Mouse (Mus musculus) ES-E14 (cell line): ENCODE data around the gene Kifc5b. TPM values are rescaled to one million over a fixed set of nuclear protein-coding genes. Genes with fewer than 3 reads are reported as not detected.

Source experiments
- DNase-seq: peaks from one replicate; pipeline ENCODE4 v3.0.0-alpha.2; 2013; ENCODE audit warnings: low read depth, low spot score
- H3K27ac ChIP-seq: 2 replicates; pipeline ENCODE4 v1.5.1; 2012; ENCODE audit warnings: low read depth, mild to moderate bottlenecking, low read length, moderate library complexity, mixed read lengths; ENCODE audit not compliant: poor library complexity, insufficient read depth, severe bottlenecking
- H3K36me3 ChIP-seq: 2 replicates; pipeline ENCODE4 v1.6.1; 2012; ENCODE audit warnings: mild to moderate bottlenecking, low read length, moderate library complexity, mixed read lengths; ENCODE audit not compliant: control insufficient read depth, poor library complexity, insufficient read depth, severe bottlenecking
- H3K4me1 ChIP-seq, 2 experiments: fragments of 150-350 bp in 1 of 2; sonication (generic) in 1 of 2; 2 replicates each; pipeline ENCODE4 v1.6.1; 2012; ENCODE audit warnings: low read length in 2 of 2, mild to moderate bottlenecking in 1 of 2, mixed read lengths in 1 of 2; ENCODE audit not compliant: control insufficient read depth in 2 of 2, insufficient read depth in 2 of 2, poor library complexity in 1 of 2
- H3K4me3 ChIP-seq, 2 experiments: fragments of 150-350 bp in 1 of 2; sonication (generic) in 1 of 2; 2 replicates each; pipeline ENCODE4 v1.5.1; 2012; ENCODE audit warnings: low read length in 2 of 2, low read depth in 1 of 2, mild to moderate bottlenecking in 1 of 2, mixed read lengths in 1 of 2; ENCODE audit not compliant: insufficient read depth in 1 of 2, poor library complexity in 1 of 2, severe bottlenecking in 1 of 2
- H3K9ac ChIP-seq: 2 replicates; pipeline ENCODE4 v1.6.1; 2012; ENCODE audit warnings: low read depth, mild to moderate bottlenecking, low read length, mixed read lengths; ENCODE audit not compliant: poor library complexity, insufficient read depth, severe bottlenecking
- H3K9me3 ChIP-seq: fragments of 150-350 bp; sonication (generic); 2 replicates; pipeline ENCODE4 v1.6.1; 2012; ENCODE audit warnings: low read depth, mild to moderate bottlenecking, low read length; ENCODE audit not compliant: control insufficient read depth, insufficient read depth
- CHD2 ChIP-seq: IDR thresholded peaks from 2 replicates; pipeline ENCODE4 v1.6.1; 2014; ENCODE audit warnings: mild to moderate bottlenecking, low read depth, low read length, inconsistent platforms
- HCFC1 ChIP-seq: IDR thresholded peaks from 2 replicates; pipeline ENCODE4 v1.6.1; 2012; ENCODE audit warnings: low read length, inconsistent platforms, borderline replicate concordance; ENCODE audit not compliant: insufficient read depth
- MAFK ChIP-seq: IDR thresholded peaks from 2 replicates; pipeline ENCODE4 v1.6.1; 2014; ENCODE audit warnings: mild to moderate bottlenecking, low read depth, low read length, inconsistent platforms; ENCODE audit not compliant: insufficient read depth
- ZC3H11A ChIP-seq: IDR thresholded peaks from 2 replicates; pipeline ENCODE4 v1.6.1; 2012; ENCODE audit warnings: low read depth, mild to moderate bottlenecking, inconsistent platforms, low read length, borderline replicate concordance
- ZNF384 ChIP-seq: IDR thresholded peaks from 2 replicates; pipeline ENCODE4 v1.6.1; 2012; ENCODE audit warnings: low read depth, low read length, inconsistent platforms
- in situ Hi-C, 2 experiments: fragments of 600-800 bp; cut with MboI; formaldehyde crosslinking; loops; one replicate each; pipeline ENCODE4 v1.15.1; 2025; ENCODE audit warnings: low sequenced_read_pairs in 2 of 2, inconsistent platforms in 1 of 2; ENCODE audit not compliant: unreplicated experiment in 2 of 2
- total RNA-seq: library from RNA; depleted of rRNA; stranded (reverse); fragments of 300-350 nt; gene quantifications from 2 replicates; pipeline ENCODE4 v1.2.3, GENCODE M21; 2012; rRNA removed

Kifc5b gene
- total RNA-seq, result 52.5 and 83.4 TPM in 2 replicates

DNA sequence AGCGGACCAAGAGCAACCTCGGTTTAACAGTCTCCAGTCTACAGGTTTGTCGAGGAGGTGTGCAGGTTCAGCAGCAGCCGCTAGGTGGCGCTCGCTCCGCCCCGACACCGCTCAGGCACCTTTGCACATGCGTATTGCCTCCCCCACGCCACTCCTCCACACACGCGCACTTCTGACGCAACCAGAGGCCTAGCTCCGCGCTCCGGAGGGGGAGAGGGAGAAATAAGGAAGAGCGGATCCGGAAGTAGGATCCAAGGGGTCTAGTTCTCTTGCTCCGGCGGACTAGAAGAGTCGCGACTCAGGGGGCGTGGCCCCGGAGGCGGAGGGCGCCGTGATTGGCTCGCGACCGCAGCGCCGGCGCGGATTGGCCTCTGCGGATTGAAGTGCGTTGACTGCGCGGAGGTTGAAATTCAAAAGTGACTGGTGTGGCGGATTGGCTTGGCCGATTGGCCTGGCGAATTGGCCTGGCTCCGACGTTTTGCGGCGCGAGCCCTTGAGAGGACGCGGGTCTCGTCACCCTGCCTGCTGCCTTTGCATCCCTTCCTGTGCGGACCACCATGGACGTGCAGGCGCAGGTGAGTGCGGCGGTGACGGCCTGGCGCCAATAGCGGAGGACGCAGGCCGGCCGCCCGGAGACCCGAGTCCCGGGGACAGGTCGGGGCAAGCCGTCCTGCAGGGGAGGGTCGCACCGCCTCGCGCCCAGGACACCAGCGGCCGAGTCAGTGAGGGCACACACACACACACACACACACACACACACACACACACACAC is at the start of gene Kifc5b:
Gene Kifc5b (plus strand): TSS at position 381 of the 772 bp plus-strand sequence.
- in situ Hi-C loops, result no loop called here
- Histone ChIP-seq H3K36me3 (peaks cover 14% of the 10 kb centered on the region), H3K9ac (peak within 1 kb of the TSS; percentile 92), H3K9me3 (no peaks in the 10 kb centered on the region), H3K4me3 (peak within 1 kb of the TSS; percentile 88 to 90), H3K27ac (peak within 1 kb of the TSS; percentile 77), H3K4me1 (no peaks in the 10 kb centered on the region)
- TF ChIP-seq HCFC1, result peak; percentile 79
- TF ChIP-seq ZNF384, result peak; percentile 17; the same call in 1 of the 2 replicates
- TF ChIP-seq MAFK, result no peak
- TF ChIP-seq CHD2, result peak; percentile 63; the same call in 1 of the 2 replicates
- peak; percentile 100 for DNase-seq

DNA sequence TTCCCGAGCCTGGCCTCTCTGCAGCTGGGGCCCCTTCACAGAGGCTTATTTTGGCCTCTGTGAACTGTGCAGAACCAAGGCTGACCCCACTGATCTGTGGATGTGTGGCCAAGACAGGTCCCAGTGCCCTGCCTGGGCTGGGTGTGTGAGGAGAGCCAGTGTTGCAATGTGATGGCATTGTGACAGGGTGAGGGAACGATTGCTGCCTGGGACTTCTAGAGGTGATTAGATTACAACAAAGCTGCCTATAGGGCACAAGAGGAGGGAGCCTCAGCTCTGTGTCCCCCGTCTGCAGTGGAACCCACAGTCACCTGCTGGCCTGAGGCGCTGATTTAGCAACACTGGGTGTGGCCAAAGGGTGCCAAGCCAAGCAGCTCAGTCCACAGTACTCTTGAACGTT is 48.1 kb upstream of the Kifc5b start:
- H3K4me3 ChIP-seq, result no peak overlapping the region
- in situ Hi-C loops, result no loop called here
- H3K9me3 ChIP-seq, result no peaks in the 10 kb centered on the region
- no peaks in the 10 kb centered on the region for H3K36me3 ChIP-seq
- no peak for DNase-seq
- H3K27ac ChIP-seq, result no peak overlapping the region; the same call in 1 of the 2 replicates
- no peak for TF ChIP-seq ZNF384
- no peak for TF ChIP-seq MAFK
- no peak for TF ChIP-seq ZC3H11A
- TF ChIP-seq HCFC1, result no peak
- TF ChIP-seq CHD2, result no peak
- H3K4me1 ChIP-seq, result no peaks in the 10 kb centered on the region
- no peak overlapping the region for H3K9ac ChIP-seq

DNA sequence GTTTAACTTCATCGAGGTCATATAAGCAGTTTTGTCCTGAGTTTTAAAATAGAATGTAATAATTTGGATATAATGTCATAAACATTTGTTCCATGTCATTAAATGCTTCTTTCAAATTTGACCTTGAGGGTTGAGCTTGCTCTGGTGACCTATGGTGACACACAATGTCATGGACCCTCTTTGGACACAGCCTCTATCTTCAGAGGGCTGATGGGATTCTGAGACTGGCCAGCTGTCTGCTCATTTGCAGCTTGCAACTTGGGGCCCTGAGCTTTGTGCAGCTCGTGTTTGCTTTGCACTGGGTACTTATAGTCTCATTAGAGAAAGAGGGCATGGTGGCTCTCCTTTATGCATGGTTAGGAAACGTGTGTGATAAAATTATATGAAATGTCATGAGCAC is 44.0 kb upstream of the Kifc5b start:
- Histone ChIP-seq H3K4me3 (no peak overlapping the region), H3K36me3 (no peaks in the 10 kb centered on the region), H3K9ac (no peak overlapping the region), H3K27ac (no peak overlapping the region), H3K4me1 (no peaks in the 10 kb centered on the region), H3K9me3 (no peaks in the 10 kb centered on the region)
- in situ Hi-C loops, result no loop called here
- TF ChIP-seq ZNF384 (no peak), MAFK (no peak), CHD2 (no peak), HCFC1 (no peak), ZC3H11A (no peak)
- no peak for DNase-seq

DNA sequence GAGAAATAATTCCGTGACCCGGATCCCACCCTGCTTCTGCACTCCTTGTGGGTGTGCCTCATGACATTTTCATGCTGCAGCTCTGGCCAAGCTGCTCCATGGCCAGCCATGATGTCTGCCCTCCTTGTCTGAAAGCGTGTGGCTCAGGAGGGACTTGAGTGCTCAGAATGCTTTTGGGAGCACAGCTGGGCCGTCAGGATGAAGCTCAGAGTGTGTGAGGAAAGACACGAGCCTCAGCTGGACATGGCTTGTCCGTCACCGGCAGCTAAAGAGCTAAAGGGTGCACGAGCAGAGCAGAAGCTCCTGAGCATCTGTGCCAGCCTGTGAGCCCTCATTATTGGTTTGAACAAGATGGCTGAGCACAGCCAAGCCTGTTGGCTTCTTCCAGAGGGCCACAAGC is 43.4 kb upstream of the Kifc5b start:
- Histone ChIP-seq H3K4me1 (no peaks in the 10 kb centered on the region), H3K9me3 (no peaks in the 10 kb centered on the region), H3K9ac (no peak overlapping the region), H3K4me3 (no peak overlapping the region), H3K36me3 (no peaks in the 10 kb centered on the region), H3K27ac (no peak overlapping the region)
- no peak for DNase-seq
- TF ChIP-seq ZNF384 (no peak), HCFC1 (no peak), MAFK (no peak)
- in situ Hi-C loops, result no loop called here

DNA sequence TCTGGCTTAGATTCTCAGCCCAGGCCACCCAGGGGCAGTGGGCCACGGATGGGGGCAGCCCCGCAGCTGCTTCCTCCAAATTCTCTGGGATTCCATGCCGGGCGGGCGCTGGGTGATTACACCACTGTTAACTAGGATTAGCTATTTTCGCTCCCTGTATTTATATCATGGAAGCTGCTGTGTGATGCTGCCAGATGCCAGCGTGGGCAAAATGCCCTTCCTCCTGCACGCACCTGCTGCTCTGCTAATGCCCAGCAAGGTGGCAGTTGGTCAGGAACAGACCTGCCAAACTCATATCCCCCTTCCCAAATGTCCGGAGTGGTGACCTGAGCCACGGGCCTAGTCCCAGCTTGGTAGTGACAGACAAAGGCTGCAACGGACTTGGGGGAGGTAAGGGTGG is 42.3 kb upstream of the Kifc5b start:
- Histone ChIP-seq H3K4me1 (no peaks in the 10 kb centered on the region), H3K9ac (no peak overlapping the region), H3K36me3 (no peaks in the 10 kb centered on the region), H3K9me3 (no peaks in the 10 kb centered on the region), H3K27ac (no peak overlapping the region), H3K4me3 (no peak overlapping the region)
- DNase-seq, result no peak
- TF ChIP-seq MAFK (no peak), CHD2 (no peak), HCFC1 (no peak), ZC3H11A (no peak), ZNF384 (no peak)
- in situ Hi-C loops, result no loop called here
